Mouse (Mus musculus) heart, adult 11 months (tissue): ENCODE results near the gene Lifr.

ENCODE experiments used
- DNase-seq: peaks from one replicate; pipeline ENCODE4 v3.0.0; 2022

Lifr gene

DNA sequence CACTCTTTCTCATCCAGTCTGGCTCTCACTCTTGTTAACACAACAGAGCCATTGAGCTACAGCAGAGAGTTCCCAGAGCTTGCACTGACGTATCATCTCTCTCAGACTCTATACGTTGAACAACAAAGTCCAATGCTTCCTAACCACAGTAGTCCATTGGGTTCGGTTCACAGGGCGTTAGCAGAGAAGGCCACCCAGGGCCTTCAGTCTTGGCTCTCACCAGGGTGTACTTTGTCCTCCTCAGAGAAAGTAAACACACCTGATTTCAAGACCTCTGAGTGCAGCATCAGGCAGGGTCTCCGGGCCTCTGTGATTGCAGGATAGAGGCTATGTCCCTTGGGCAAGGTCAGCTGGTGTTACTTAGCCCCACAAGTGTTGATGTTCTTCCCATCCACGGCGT, 116.9 kb downstream of the Lifr start:
- no peak for DNase-seq

GRCm38 (mm10) chr15:7208180-7208579, 117.8 kb downstream of the Lifr start:
- DNase-seq: no peak

- DNase-seq: peak; percentile 96
Observed at GRCm38 (mm10) chr15:7213683-7214082, 123.3 kb downstream of the Lifr start.

DNA sequence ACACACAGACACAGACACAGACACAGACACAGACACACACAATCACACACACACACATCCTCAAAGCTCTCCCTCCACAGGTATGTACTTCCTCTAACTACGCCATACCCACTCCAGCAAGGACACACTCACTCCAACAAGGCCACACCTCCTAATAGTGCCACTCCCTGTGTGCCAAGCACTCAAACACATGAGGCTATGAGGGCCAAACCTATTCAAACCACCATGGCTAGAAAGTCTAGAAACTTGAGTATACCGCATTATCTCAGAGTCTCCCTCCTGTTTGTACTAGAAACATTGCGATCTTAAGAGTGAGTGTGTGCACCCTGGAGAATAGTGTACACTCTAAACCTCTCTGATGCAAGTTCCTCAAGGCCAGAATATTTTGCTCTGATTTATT, 125.4 kb downstream of the Lifr start:
- no peak for DNase-seq

GRCm38 (mm10) chr15:7216581-7217272, 126.3 kb downstream of the Lifr start:
- peak; percentile 95 for DNase-seq

DNA sequence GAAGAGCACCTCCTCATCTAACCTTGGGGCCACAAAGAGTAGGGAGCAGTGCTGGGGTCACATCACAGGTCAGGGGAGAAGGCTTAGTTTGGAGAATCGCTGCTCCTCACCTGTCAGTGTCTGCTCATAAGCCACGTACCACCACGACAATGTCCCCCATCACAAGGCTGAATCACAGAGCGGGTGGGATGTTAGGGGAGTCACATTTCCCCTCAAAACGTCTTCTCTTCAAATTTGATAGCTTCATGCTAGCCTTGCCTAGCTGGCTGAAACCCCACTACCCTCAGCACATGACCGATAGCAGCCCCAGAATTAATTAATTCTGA, 126.8 kb downstream of the Lifr start:
- DNase-seq: no peak

DNA sequence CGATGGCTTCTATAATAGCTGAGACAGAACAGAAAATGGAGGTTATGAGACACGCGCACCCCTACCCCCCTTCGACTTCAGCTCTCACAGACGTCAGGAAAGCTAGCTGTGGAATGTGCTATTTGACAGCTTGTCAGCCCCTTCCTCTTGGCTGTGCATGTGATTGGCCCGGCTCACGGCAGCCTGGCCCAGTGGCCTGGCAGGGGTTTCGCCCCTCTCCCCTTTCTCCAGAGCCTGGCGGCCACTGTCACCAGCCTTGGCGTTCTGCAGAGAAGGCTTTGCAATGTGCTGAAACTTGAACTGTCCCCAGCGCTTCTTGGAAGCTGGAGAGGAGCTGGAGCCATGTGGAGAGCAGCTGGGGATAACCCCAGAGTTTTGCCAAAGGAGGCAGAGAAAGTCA, 132.4 kb downstream of the Lifr start:
- peak; percentile 96 for DNase-seq

- peak; percentile 96 for DNase-seq
Observed at GRCm38 (mm10) chr15:7224151-7224775, 133.8 kb downstream of the Lifr start.

GRCm38 (mm10) chr15:7226225-7226624, 135.8 kb downstream of the Lifr start:
- DNase-seq: peak; percentile 96

GRCm38 (mm10) chr15:7233393-7234090, 143.1 kb downstream of the Lifr start:
- peak; percentile 91 for DNase-seq

GRCm38 (mm10) chr15:7239904-7240303, 149.5 kb downstream of the Lifr start:
- peak; percentile 21 for DNase-seq

GRCm38 (mm10) chr15:7240950-7241349, 150.5 kb downstream of the Lifr start:
- peak; percentile 57 for DNase-seq

- DNase-seq: peak; percentile 76
Observed at GRCm38 (mm10) chr15:7242161-7242850, 151.9 kb downstream of the Lifr start.
